Mouse (Mus musculus) forebrain, embryonic 16.5 days (tissue): Measurements from ENCODE around the gene Tspan9. TPM values are rescaled to one million over a fixed set of nuclear protein-coding genes. Genes with fewer than 3 reads are reported as not detected.
A peak's percentile ranks its signal among the peaks of the same experiment; 100 is the strongest.

Source experiments
- ATAC-seq: fragments of 200-750 bp; cut with Nextera tagmentation; 2 replicates; pipeline ENCODE4 v1.8.0; 2017; ENCODE audit warnings: mild to moderate bottlenecking, moderate library complexity
- H3K27ac ChIP-seq: fragments of 300-500 bp; sonication (generic); 2 replicates; pipeline ENCODE4 v1.5.1; 2014; ENCODE audit warnings: low read length, control low read depth
- H3K27me3 ChIP-seq: fragments of 300-500 bp; sonication (generic); replicated peaks from 2 replicates; pipeline ENCODE4 v1.6.1; 2014; ENCODE audit warnings: low read length; ENCODE audit not compliant: control insufficient read depth, insufficient read depth
- H3K36me3 ChIP-seq: fragments of 300-500 bp; sonication (generic); 2 replicates; pipeline ENCODE4 v1.6.1; 2014; ENCODE audit not compliant: control insufficient read depth, insufficient read depth
- H3K4me1 ChIP-seq: fragments of 300-500 bp; sonication (generic); replicated peaks from 2 replicates; pipeline ENCODE4 v1.6.1; 2014; ENCODE audit warnings: low read length; ENCODE audit not compliant: control insufficient read depth, insufficient read depth
- H3K4me2 ChIP-seq: fragments of 300-500 bp; sonication (generic); 2 replicates; pipeline ENCODE4 v1.6.1; 2014; ENCODE audit warnings: mild to moderate bottlenecking, low read length, control low read depth
- H3K4me3 ChIP-seq: fragments of 300-500 bp; sonication (generic); replicated peaks from 2 replicates; pipeline ENCODE4 v1.5.1; 2014; ENCODE audit warnings: mild to moderate bottlenecking, low read length, control low read depth
- H3K9ac ChIP-seq: fragments of 300-500 bp; sonication (generic); replicated peaks from 2 replicates; pipeline ENCODE4 v1.6.1; 2014; ENCODE audit warnings: low read depth, low read length, control low read depth
- H3K9me3 ChIP-seq: fragments of 300-500 bp; sonication (generic); 2 replicates; pipeline ENCODE4 v1.6.1; 2016; ENCODE audit warnings: low read length; ENCODE audit not compliant: control insufficient read depth
- WGBS: fragments of 180-500 bp; shearing (Covaris S2); extraction: QIAGEN DNeasy Blood & Tissue Kit; methylation state at CpG from one replicate; pipeline ENCODE4 v1.1.7; 2014; 5-methylcytosine and 5-hydroxymethylcytosine counted together
- polyA plus RNA-seq: library from polyadenylated mRNA; unstranded; fragments of >200 nt; fragmentation: Nextera tagmentation; extraction: Ambion mirVana; gene quantifications from 2 replicates; pipeline ENCODE4 v1.2.1, GENCODE M21; 2015

Gene Tspan9
- polyA plus RNA-seq, 1 experiment from 2014 or later, result 57.4 TPM

- no peak overlapping the region for H3K4me3 ChIP-seq
- no peaks in the 10 kb centered on the region for H3K9me3 ChIP-seq
- peaks cover 19% of the 10 kb centered on the region for H3K4me1 ChIP-seq
- 45% methylated on average over 8 of the region's 8 CpGs for WGBS
- no peak overlapping the region for H3K9ac ChIP-seq
- ATAC-seq, result no peak
- H3K36me3 ChIP-seq, result no peaks in the 10 kb centered on the region
- H3K27me3 ChIP-seq, result no peaks in the 10 kb centered on the region
- no peak overlapping the region for H3K27ac ChIP-seq
- H3K4me2 ChIP-seq, result no peak overlapping the region
Measured at GRCm38 (mm10) chr6:127981176-127981575, 162.2 kb downstream of the Tspan9 start.

GRCm38 (mm10) chr6:127980381-127981045, 162.9 kb downstream of the Tspan9 start:
- Histone ChIP-seq H3K9ac (no peak overlapping the region), H3K4me1 (peaks cover 19% of the 10 kb centered on the region), H3K27ac (no peak overlapping the region), H3K4me2 (no peak overlapping the region), H3K4me3 (no peak overlapping the region), H3K27me3 (no peaks in the 10 kb centered on the region), H3K9me3 (no peaks in the 10 kb centered on the region), H3K36me3 (no peaks in the 10 kb centered on the region)
- WGBS, result 60% methylated on average over 11 of the region's 11 CpGs
- ATAC-seq, result no peak

GRCm38 (mm10) chr6:127979831-127980230, 163.6 kb downstream of the Tspan9 start:
- no peak for ATAC-seq
- Histone ChIP-seq H3K4me3 (no peak overlapping the region), H3K9me3 (no peaks in the 10 kb centered on the region), H3K27me3 (no peaks in the 10 kb centered on the region), H3K4me2 (no peak overlapping the region), H3K27ac (no peak overlapping the region), H3K9ac (no peak overlapping the region), H3K36me3 (no peaks in the 10 kb centered on the region), H3K4me1 (peaks cover 19% of the 10 kb centered on the region)
- WGBS, result 93% methylated on average over 5 of the region's 5 CpGs

- peaks cover 19% of the 10 kb centered on the region for H3K4me1 ChIP-seq
- H3K27ac ChIP-seq, result no peak overlapping the region
- no peaks in the 10 kb centered on the region for H3K36me3 ChIP-seq
- H3K27me3 ChIP-seq, result no peaks in the 10 kb centered on the region
- H3K4me2 ChIP-seq, result no peak overlapping the region
- ATAC-seq, result no peak; the same call in 1 of the 2 replicates
- no peak overlapping the region for H3K4me3 ChIP-seq
- H3K9me3 ChIP-seq, result no peaks in the 10 kb centered on the region
- 57% methylated on average over 20 of the region's 20 CpGs for WGBS
- no peak overlapping the region for H3K9ac ChIP-seq
Measured at GRCm38 (mm10) chr6:127978941-127979340, 164.5 kb downstream of the Tspan9 start.

GRCm38 (mm10) chr6:127976695-127977094, 166.7 kb downstream of the Tspan9 start:
- ATAC-seq, result no peak
- Histone ChIP-seq H3K27ac (no peak overlapping the region), H3K36me3 (no peaks in the 10 kb centered on the region), H3K9ac (no peak overlapping the region), H3K4me1 (peaks cover 26% of the 10 kb centered on the region), H3K4me2 (no peak overlapping the region), H3K27me3 (no peaks in the 10 kb centered on the region), H3K4me3 (no peak overlapping the region), H3K9me3 (no peaks in the 10 kb centered on the region)
- 89% methylated on average over 6 of the region's 6 CpGs for WGBS

- Histone ChIP-seq H3K27ac (peak overlapping the region; percentile 41; the same call in 1 of the 2 replicates), H3K4me2 (no peak overlapping the region), H3K9me3 (no peaks in the 10 kb centered on the region), H3K4me1 (peaks cover 11% of the 10 kb centered on the region), H3K27me3 (no peaks in the 10 kb centered on the region), H3K36me3 (no peaks in the 10 kb centered on the region), H3K4me3 (no peak overlapping the region), H3K9ac (no peak overlapping the region)
- no peak for ATAC-seq
- WGBS, result 47% methylated on average over 9 of the region's 9 CpGs
Measured at GRCm38 (mm10) chr6:127974000-127974399, 169.4 kb downstream of the Tspan9 start.

GRCm38 (mm10) chr6:127973553-127973952, 169.8 kb downstream of the Tspan9 start:
- no peak overlapping the region for H3K9ac ChIP-seq
- H3K4me2 ChIP-seq, result no peak overlapping the region
- ATAC-seq, result 0 out of 2 replicates have a peak, but pooled peaks have one; percentile 15
- H3K36me3 ChIP-seq, result no peaks in the 10 kb centered on the region
- peaks cover 8% of the 10 kb centered on the region for H3K4me1 ChIP-seq
- WGBS, result 27% methylated on average over 6 of the region's 6 CpGs
- H3K27me3 ChIP-seq, result no peaks in the 10 kb centered on the region
- H3K4me3 ChIP-seq, result no peak overlapping the region
- peak overlapping the region; percentile 41; the same call in 1 of the 2 replicates for H3K27ac ChIP-seq
- H3K9me3 ChIP-seq, result no peaks in the 10 kb centered on the region

GRCm38 (mm10) chr6:127971931-127972330, 171.5 kb downstream of the Tspan9 start:
- peaks cover 8% of the 10 kb centered on the region for H3K4me1 ChIP-seq
- H3K4me3 ChIP-seq, result no peak overlapping the region
- ATAC-seq, result no peak
- no peak overlapping the region for H3K27ac ChIP-seq
- no peaks in the 10 kb centered on the region for H3K36me3 ChIP-seq
- H3K27me3 ChIP-seq, result no peaks in the 10 kb centered on the region
- H3K9me3 ChIP-seq, result no peaks in the 10 kb centered on the region
- WGBS, result 86% methylated on average over 5 of the region's 5 CpGs
- H3K9ac ChIP-seq, result no peak overlapping the region
- no peak overlapping the region for H3K4me2 ChIP-seq

GRCm38 (mm10) chr6:127970848-127971247, 172.5 kb downstream of the Tspan9 start:
- peaks cover 8% of the 10 kb centered on the region for H3K4me1 ChIP-seq
- no peak overlapping the region for H3K4me3 ChIP-seq
- no peaks in the 10 kb centered on the region for H3K9me3 ChIP-seq
- no peaks in the 10 kb centered on the region for H3K27me3 ChIP-seq
- no peak overlapping the region for H3K27ac ChIP-seq
- H3K4me2 ChIP-seq, result no peak overlapping the region
- no peak for ATAC-seq
- H3K36me3 ChIP-seq, result no peaks in the 10 kb centered on the region
- WGBS, result 65% methylated on average over 5 of the region's 5 CpGs
- no peak overlapping the region for H3K9ac ChIP-seq

GRCm38 (mm10) chr6:127970120-127970519, 173.3 kb downstream of the Tspan9 start:
- peak; percentile 73 for ATAC-seq
- H3K9ac ChIP-seq, result no peak overlapping the region
- H3K4me1 ChIP-seq, result peaks cover 8% of the 10 kb centered on the region
- H3K4me2 ChIP-seq, result no peak overlapping the region
- H3K27ac ChIP-seq, result no peak overlapping the region
- H3K36me3 ChIP-seq, result no peaks in the 10 kb centered on the region
- H3K9me3 ChIP-seq, result no peaks in the 10 kb centered on the region
- WGBS, result 5% methylated on average over 7 of the region's 7 CpGs
- H3K27me3 ChIP-seq, result no peaks in the 10 kb centered on the region
- no peak overlapping the region for H3K4me3 ChIP-seq
